Comparison of ENCODE assay signal across 23 mouse cellular contexts in genomic region chr11:36269945-36270344, GRCm38 (mm10).
DNase-seq lines count a peak whose midpoint lies in the region; ATAC-seq lines count a peak whose summit lies in the region.
"Had no signal": no experiment of that assay in that cellular context is flagged by ENCODE, and none has a peak within 500 bp of the region (broad histone marks: within the 10 kb centered on the region; RNA-seq: fewer than 3 reads in every experiment).

No protein-coding gene starts in this region.

- no peaks in the 10 kb centered on the region for H3K9me3 ChIP-seq in hindbrain, embryonic 16.5 days (ENCODE audit: control insufficient read depth, low read length)
- H3K9me3 ChIP-seq in hindbrain, embryonic 13.5 days = no peaks in the 10 kb centered on the region
- H3K9me3 ChIP-seq: embryonic facial prominence, embryonic 15.5 days; forebrain, embryonic 15.5 days; heart, embryonic 15.5 days had no signal

- H3K36me3 ChIP-seq in hindbrain, embryonic 16.5 days (ENCODE audit: control insufficient read depth, insufficient read depth, low read length) = no peaks in the 10 kb centered on the region
- H3K36me3 ChIP-seq in hindbrain, embryonic 13.5 days = 0 out of 2 replicates have a peak, but pooled peaks cover 4% of the 10 kb centered on the region
- H3K36me3 ChIP-seq: embryonic facial prominence, embryonic 15.5 days; forebrain, embryonic 15.5 days; heart, embryonic 15.5 days had no signal

- H3K27ac ChIP-seq in hindbrain, embryonic 16.5 days (ENCODE audit: low read depth, low read length) = no peak overlapping the region
- no peak overlapping the region for H3K27ac ChIP-seq in hindbrain, embryonic 13.5 days
- H3K27ac ChIP-seq: embryonic facial prominence, embryonic 15.5 days; forebrain, embryonic 15.5 days; heart, embryonic 15.5 days had no signal

- H3K4me2 ChIP-seq in hindbrain, embryonic 16.5 days (ENCODE audit: low read length) = no peak overlapping the region
- no peak overlapping the region for H3K4me2 ChIP-seq in hindbrain, embryonic 13.5 days
- H3K4me2 ChIP-seq: embryonic facial prominence, embryonic 15.5 days; forebrain, embryonic 15.5 days; heart, embryonic 11.5 days; heart, embryonic 15.5 days had no signal

- WGBS in hindbrain, embryonic 16.5 days = 78% methylated on average over 6 of the region's 6 CpGs
- WGBS in hindbrain, embryonic 13.5 days = 79% methylated on average over 6 of the region's 6 CpGs

- no peak overlapping the region for H3K4me3 ChIP-seq in hindbrain, embryonic 16.5 days (ENCODE audit: low read length)
- no peak overlapping the region for H3K4me3 ChIP-seq in hindbrain, embryonic 13.5 days
- H3K4me3 ChIP-seq: embryonic facial prominence, embryonic 15.5 days; erythroblast, embryonic 14.5 days; forebrain, embryonic 15.5 days; heart, embryonic 15.5 days had no signal

- 0 out of 2 replicates have a peak, but pooled peaks have one; percentile 9 for ATAC-seq in hindbrain, embryonic 16.5 days
- no peak for ATAC-seq in hindbrain, embryonic 13.5 days (ENCODE audit: low FRiP score)
- ATAC-seq: activated CD4-positive, CD25-positive, alpha-beta regulatory T cell, adult 4 months; forebrain, embryonic 15.5 days; inflammation-experienced regulatory T-cells, adult 6 months; intestine, postnatal 0 days; Patski had no signal

- H3K27me3 ChIP-seq in hindbrain, embryonic 16.5 days (replicated peaks; ENCODE audit: control insufficient read depth, insufficient read depth, low read length) = no peaks in the 10 kb centered on the region
- no peaks in the 10 kb centered on the region for H3K27me3 ChIP-seq in hindbrain, embryonic 13.5 days
- H3K27me3 ChIP-seq: CH12.LX; embryonic facial prominence, embryonic 15.5 days; forebrain, embryonic 15.5 days; heart, embryonic 15.5 days had no signal

- peaks cover 1% of the 10 kb centered on the region for H3K4me1 ChIP-seq in hindbrain, embryonic 16.5 days (ENCODE audit: control insufficient read depth, insufficient read depth, low read depth, low read length)
- peaks cover 18% of the 10 kb centered on the region for H3K4me1 ChIP-seq in hindbrain, embryonic 13.5 days (replicated peaks)
- H3K4me1 ChIP-seq: embryonic facial prominence, embryonic 15.5 days; heart, embryonic 15.5 days had no signal

- H3K9ac ChIP-seq in hindbrain, embryonic 16.5 days (ENCODE audit: low read depth, low read length) = no peak overlapping the region
- no peak overlapping the region for H3K9ac ChIP-seq in hindbrain, embryonic 13.5 days
- H3K9ac ChIP-seq: embryonic facial prominence, embryonic 15.5 days; forebrain, embryonic 15.5 days; heart, embryonic 15.5 days had no signal

- peak; percentile 29 for DNase-seq in heart, adult 11 months
- DNase-seq in heart, adult 8-10 months (ENCODE audit: low spot score) = no peak
- peak; percentile 20 for DNase-seq in right cerebral cortex, adult 18-20 months
- DNase-seq in right cerebral cortex, postnatal 14 days = no peak
- DNase-seq in cerebellum, adult 9-11 months = no peak
- no peak for DNase-seq in adrenal gland, postnatal 25 days
- DNase-seq: adrenal gland, postnatal 14 days; cerebellum, adult 2 months; cerebellum, postnatal 14 days; embryo, embryonic 11 days; gastrocnemius, postnatal 14 days had no signal

Comparison
In these comparisons a context has a peak if more than half of its experiments do, and no peak if none do; other contexts are left out.
1. DNase-seq: peak in heart, adult 11 months (single experiment) and right cerebral cortex, adult 18-20 months (single experiment); none in heart, adult 8-10 months (single experiment), right cerebral cortex, postnatal 14 days (single experiment), cerebellum, adult 9-11 months (single experiment) and adrenal gland, postnatal 25 days (single experiment).